Mouse (Mus musculus) kidney, adult 2 months (tissue): Measurements from ENCODE around the gene Ufsp1.

Experiments used
- CTCF ChIP-seq: fragments of 200-500 bp; conservative IDR thresholded peaks from 2 replicates; pipeline ENCODE4 v1.5.1; 2011; ENCODE audit warnings: low read depth, mild to moderate bottlenecking, control low read depth, low read length, moderate library complexity, mixed read lengths; ENCODE audit not compliant: insufficient read depth, insufficient read length
- POLR2A ChIP-seq: fragments of 200-500 bp; IDR thresholded peaks from one replicate; pipeline ENCODE4 v1.6.1; 2011; ENCODE audit warnings: low read depth, low read length, control low read depth

- TF ChIP-seq POLR2A (no peak), CTCF (no peak)
These were observed 3.0 kb upstream of the Ufsp1 start for GRCm38 (mm10) chr5:137291381-137291926.
